Mouse (Mus musculus) brain, embryonic 18.5 days (tissue): ENCODE data around the gene Dab1.

ENCODE experiments used
- DNase-seq: peaks from one replicate; pipeline ENCODE4 v3.0.0-alpha.2; 2012; ENCODE audit warnings: low read depth, low spot score

Gene Dab1

GRCm38 (mm10) chr4:103822669-103823068 lies 203.5 kb downstream of the Dab1 start:
- DNase-seq: no peak

DNA sequence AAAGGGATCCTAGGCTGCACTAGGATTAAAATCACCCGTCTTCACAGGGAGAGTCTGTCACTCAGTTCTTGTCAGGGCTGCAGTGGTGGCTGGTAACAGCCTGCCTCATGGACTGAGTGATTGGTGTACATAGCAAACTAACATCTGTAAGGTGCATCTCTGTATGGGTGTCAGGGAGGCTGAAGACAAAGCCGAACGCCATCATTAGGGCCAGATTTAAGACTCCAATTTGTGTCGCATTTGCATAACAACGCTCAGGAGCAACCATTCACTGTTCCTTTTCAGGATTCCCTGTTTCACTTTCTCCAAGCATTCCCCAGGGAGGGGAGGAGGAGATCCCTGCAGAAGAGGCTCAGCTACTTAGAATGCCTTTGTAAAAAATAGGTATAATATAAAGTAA lies 219.2 kb downstream of the Dab1 start:
- no peak for DNase-seq

- DNase-seq: no peak
Observed at GRCm38 (mm10) chr4:103839541-103839940, 220.4 kb downstream of the Dab1 start.

DNA sequence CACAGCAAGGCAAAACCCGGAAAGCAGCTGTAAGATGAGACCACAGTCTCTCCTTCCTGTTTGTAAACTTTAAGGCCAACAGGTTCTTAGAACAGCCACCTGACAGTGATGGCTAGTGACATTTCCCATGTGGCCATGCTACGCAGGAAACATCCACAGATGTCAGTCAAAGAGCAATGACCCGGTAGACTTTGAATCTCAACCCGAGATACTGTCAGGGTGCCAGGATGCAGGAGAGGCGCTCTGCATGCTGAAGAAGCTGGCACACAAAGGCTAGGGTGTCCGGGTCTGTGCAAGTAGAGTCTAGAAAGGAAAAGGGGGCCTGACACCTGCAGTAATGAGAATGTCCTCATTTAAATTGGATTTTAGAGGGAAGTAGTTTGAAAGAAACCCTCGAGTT lies 222.0 kb downstream of the Dab1 start:
- DNase-seq: no peak

GRCm38 (mm10) chr4:103844635-103845034 lies 225.5 kb downstream of the Dab1 start:
- no peak for DNase-seq

GRCm38 (mm10) chr4:103857173-103857572 lies 238.0 kb downstream of the Dab1 start:
- DNase-seq: no peak

GRCm38 (mm10) chr4:103875564-103875963 lies 256.4 kb downstream of the Dab1 start:
- DNase-seq: no peak

GRCm38 (mm10) chr4:103878841-103879240 lies 259.7 kb downstream of the Dab1 start:
- DNase-seq: no peak

- DNase-seq: peak; percentile 82
Observed at GRCm38 (mm10) chr4:103881641-103882040, 262.5 kb downstream of the Dab1 start.

DNA sequence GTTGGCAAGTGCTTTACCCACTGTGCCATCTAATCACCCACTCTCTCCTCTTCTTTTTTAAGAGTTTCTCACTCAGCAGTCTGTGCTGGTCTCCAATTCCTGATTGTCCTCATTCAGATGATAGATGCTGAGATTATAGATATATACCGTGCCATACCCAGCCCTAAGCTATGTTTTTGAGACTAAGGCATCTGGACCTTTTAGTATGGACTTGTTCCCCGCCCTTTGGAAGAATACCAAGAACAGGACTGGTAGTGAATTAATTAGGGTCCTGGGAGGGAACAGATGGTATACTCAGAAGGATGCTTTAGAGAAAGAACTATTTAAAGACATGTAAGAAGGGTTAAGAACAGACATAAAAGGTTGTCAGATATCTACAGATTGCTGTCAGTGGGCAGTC lies 268.9 kb downstream of the Dab1 start:
- no peak for DNase-seq

GRCm38 (mm10) chr4:103889110-103889509 lies 270.0 kb downstream of the Dab1 start:
- no peak for DNase-seq

GRCm38 (mm10) chr4:103896806-103897205 lies 277.6 kb downstream of the Dab1 start:
- DNase-seq: no peak

- DNase-seq: no peak
Observed at GRCm38 (mm10) chr4:103897702-103898101, 278.5 kb downstream of the Dab1 start.

DNA sequence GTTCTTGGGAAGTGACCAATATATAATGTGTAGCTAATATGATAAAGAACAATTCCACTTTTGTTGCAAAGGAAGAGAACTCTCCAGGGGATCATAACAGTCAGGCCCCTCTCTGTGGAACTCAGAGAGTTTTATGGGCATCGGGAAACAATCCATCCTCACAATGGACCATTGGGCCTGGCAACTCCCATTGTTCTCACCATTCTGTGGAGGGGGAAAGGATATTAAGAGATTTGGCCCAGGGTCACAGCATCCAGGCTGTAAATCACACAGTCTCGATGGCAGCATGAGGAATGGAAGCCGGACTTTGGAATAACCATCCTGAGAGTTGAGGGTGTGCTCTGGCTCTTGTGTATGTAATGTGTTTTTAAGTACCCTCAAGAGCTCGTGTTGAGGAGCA lies 292.3 kb downstream of the Dab1 start:
- DNase-seq: no peak

DNA sequence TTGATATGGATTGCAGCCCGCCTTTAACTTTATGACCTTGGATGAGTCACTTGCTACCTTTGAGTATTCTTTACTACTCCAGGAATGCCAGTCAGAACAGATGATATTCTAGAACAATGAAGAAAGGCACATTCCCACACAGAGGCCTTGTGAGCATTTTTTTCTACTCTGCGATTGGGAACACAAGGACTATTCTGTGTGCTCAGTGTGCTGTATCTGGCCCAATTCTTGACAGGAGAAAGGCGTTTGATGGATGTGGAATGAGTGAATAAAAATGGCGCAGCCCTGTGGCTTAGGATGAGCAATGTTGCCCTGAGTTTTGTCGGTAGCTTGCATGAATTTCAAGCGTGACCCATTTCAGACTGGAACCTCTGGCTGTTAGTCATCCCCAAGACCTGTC lies 292.9 kb downstream of the Dab1 start:
- no peak for DNase-seq

DNA sequence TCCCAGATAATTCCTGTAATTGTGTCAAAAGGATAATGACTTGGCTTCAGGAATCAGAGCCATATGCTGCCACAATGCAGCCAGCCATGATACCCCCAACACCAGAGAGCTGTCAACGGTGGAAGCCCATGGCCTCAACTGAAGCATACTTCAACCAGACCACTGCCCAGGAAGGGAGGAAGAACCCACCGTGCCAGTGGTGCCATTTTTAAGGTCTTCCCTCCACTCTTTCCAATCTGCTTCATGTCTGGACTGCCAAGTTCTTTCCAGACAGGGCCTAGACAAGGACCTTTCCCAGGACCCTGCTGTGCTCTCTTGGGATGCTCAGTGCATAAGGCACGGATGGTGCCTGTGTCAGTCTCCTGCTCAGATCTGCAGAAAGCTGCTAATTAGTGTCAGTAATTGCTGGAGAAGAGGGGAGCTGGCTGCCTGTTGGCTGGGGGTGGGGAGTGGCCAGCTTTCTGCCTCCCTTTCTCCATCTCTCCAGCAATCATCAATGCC lies 303.3 kb downstream of the Dab1 start:
- no peak for DNase-seq

GRCm38 (mm10) chr4:103926682-103927081 lies 307.5 kb downstream of the Dab1 start:
- DNase-seq: no peak

- DNase-seq: no peak
Observed at GRCm38 (mm10) chr4:103929631-103930030, 310.5 kb downstream of the Dab1 start.

- no peak for DNase-seq
Observed at GRCm38 (mm10) chr4:103934364-103934763, 315.2 kb downstream of the Dab1 start.

- no peak for DNase-seq
Observed at GRCm38 (mm10) chr4:103948255-103948654, 329.1 kb downstream of the Dab1 start.

DNA sequence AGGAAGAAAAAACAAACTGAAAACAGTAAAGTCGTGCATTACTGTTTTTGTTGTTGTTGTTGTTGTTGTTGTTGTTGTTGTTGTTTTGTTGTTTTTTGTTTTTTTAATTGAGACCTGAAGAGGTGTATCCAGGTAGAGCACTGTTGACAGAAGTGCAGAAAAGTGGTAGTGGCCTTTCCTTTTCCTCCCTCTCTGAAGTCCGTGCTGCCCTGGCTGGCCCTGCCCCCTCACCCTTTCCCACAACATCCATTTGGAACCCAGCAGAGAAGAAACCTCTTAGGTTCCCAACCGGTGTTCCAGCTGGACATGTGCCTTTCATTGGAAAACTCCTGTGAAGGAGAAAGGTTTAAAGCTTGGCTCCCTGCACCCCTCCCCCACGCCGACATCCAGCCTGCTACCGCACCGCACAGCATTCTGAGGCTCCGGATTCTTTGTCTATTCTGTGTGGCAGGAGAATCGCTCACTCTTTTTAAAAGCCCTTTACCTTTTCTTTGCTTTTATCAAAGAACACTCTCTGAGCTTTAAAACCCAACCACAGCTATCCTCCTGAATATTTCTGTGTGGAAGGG lies 334.6 kb downstream of the Dab1 start:
- no peak for DNase-seq

GRCm38 (mm10) chr4:103961134-103962049 lies 342.2 kb downstream of the Dab1 start:
- no peak for DNase-seq

- no peak for DNase-seq
Observed at GRCm38 (mm10) chr4:103969906-103970305, 350.7 kb downstream of the Dab1 start.
